Mouse (Mus musculus) testis, adult 2 months (tissue): ENCODE results near the gene Pld1.

ENCODE experiments used
- CTCF ChIP-seq: fragments of 200-500 bp; IDR thresholded peaks from 2 replicates; pipeline ENCODE4 v1.5.1; 2012; ENCODE audit warnings: low read depth, mild to moderate bottlenecking, inconsistent platforms, low read length, moderate library complexity; ENCODE audit not compliant: control insufficient read depth, insufficient read depth, insufficient replicate concordance
- POLR2A ChIP-seq: fragments of 200-500 bp; IDR thresholded peaks from 2 replicates; pipeline ENCODE4 v1.6.1; 2012; ENCODE audit warnings: low read depth, mild to moderate bottlenecking, inconsistent platforms, low read length, moderate library complexity; ENCODE audit not compliant: control insufficient read depth

GRCm38 (mm10) chr3:28037320-28037932 lies 98.9 kb downstream of the Pld1 start:
- TF ChIP-seq POLR2A = no peak
- no peak for TF ChIP-seq CTCF
